Mouse (Mus musculus) lung, adult 2 months (tissue): ENCODE data around the gene Slc37a4.

Experiments
- CTCF ChIP-seq: fragments of 200-500 bp; IDR thresholded peaks from 2 replicates; pipeline ENCODE4 v1.5.1; 2011; ENCODE audit warnings: mild to moderate bottlenecking, low read length, control low read depth; ENCODE audit not compliant: insufficient read depth
- POLR2A ChIP-seq: fragments of 200-500 bp; IDR thresholded peaks from 2 replicates; pipeline ENCODE4 v1.6.1; 2011; ENCODE audit warnings: low read depth, mild to moderate bottlenecking, control low read depth, low read length, borderline replicate concordance; ENCODE audit errors: extremely low read depth

GRCm38 (mm10) chr9:44432577-44433185 is 36.0 kb downstream of the Slc37a4 start:
- TF ChIP-seq CTCF: no peak
- TF ChIP-seq POLR2A: no peak
